Mouse (Mus musculus): Measurements from ENCODE around the gene Tomm6.

DNA sequence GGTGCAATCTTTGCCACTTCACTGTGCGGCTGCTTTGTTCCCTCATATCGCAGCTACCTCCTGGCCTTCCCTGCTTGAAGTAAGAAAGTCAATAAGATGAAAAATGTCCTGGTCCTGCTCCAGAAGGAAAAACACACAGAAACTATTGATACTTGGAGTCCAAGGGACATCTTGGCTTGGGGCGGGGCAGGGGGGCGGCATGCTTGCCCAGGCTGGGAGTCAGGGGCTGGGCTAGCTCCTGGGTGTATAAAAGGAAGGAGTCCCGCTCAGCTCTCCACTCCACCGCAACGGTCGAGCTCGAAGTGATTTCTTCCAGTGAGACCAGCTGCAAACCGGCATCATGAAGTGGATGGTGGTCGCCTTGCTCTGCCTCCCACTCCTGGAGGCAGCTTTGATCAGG lies 38.4 kb upstream of the Tomm6 start, which contains the start of gene Pgc:
- TF ChIP-seq CTCF (IDR thresholded peaks at IDR 0.05; ENCODE audit: control insufficient read depth, insufficient read depth, insufficient replicate concordance, low read depth, low read length): no peak
- TF ChIP-seq POLR2A (IDR thresholded peaks at IDR 0.05; ENCODE audit: control insufficient read depth, low read depth, low read length): no peak
